Mouse (Mus musculus) limb, embryonic 15.5 days (tissue): ENCODE data around the gene Rfesd. TPM values are rescaled to one million over a fixed set of nuclear protein-coding genes. Genes with fewer than 3 reads are reported as not detected.

Experiments
- ATAC-seq: fragments of 200-750 bp; cut with Nextera tagmentation; 2 replicates; pipeline ENCODE4 v1.8.0; 2017; ENCODE audit warnings: low read depth, moderate TSS enrichment; ENCODE audit not compliant: insufficient number of reproducible peaks, low FRiP score, low TSS enrichment
- H3K27ac ChIP-seq: fragments of 300-500 bp; sonication (generic); 2 replicates; pipeline ENCODE4 v1.5.1; 2015; ENCODE audit warnings: moderate library complexity, mild to moderate bottlenecking, inconsistent platforms
- H3K27me3 ChIP-seq: fragments of 300-500 bp; sonication (generic); 2 replicates; pipeline ENCODE4 v1.6.1; 2015; ENCODE audit warnings: inconsistent platforms
- H3K36me3 ChIP-seq: fragments of 300-500 bp; sonication (generic); 2 replicates; pipeline ENCODE4 v1.6.1; 2015; ENCODE audit warnings: inconsistent platforms
- H3K4me1 ChIP-seq: fragments of 300-500 bp; sonication (generic); 2 replicates; pipeline ENCODE4 v1.6.1; 2015; ENCODE audit warnings: inconsistent platforms
- H3K4me2 ChIP-seq: fragments of 300-500 bp; sonication (generic); 2 replicates; pipeline ENCODE4 v1.6.1; 2015; ENCODE audit warnings: mild to moderate bottlenecking, inconsistent platforms
- H3K4me3 ChIP-seq: fragments of 300-500 bp; sonication (generic); 2 replicates; pipeline ENCODE4 v1.5.1; 2015; ENCODE audit warnings: mild to moderate bottlenecking, inconsistent platforms
- H3K9ac ChIP-seq: fragments of 300-500 bp; sonication (generic); 2 replicates; pipeline ENCODE4 v1.6.1; 2015; ENCODE audit warnings: inconsistent platforms
- H3K9me3 ChIP-seq: fragments of 300-500 bp; sonication (generic); 2 replicates; pipeline ENCODE4 v1.6.1; 2016; ENCODE audit warnings: inconsistent platforms
- WGBS: fragments of 180-500 bp; shearing (Covaris S2); methylation state at CpG from one replicate; pipeline ENCODE4 v1.1.7; 2015; 5-methylcytosine and 5-hydroxymethylcytosine counted together
- polyA plus RNA-seq: library from polyadenylated mRNA; unstranded; fragments of >200 nt; fragmentation: Nextera tagmentation; extraction: Ambion mirVana; gene quantifications from 2 replicates; pipeline ENCODE4 v1.2.1, GENCODE M21; 2015

The Rfesd gene
- polyA plus RNA-seq, 1 experiment from 2014 or later: 20.3 TPM

GRCm38 (mm10) chr13:76042455-76042854, 23.9 kb upstream of the Rfesd start:
- no peak for ATAC-seq
- Histone ChIP-seq H3K9me3 (no peaks in the 10 kb centered on the region), H3K4me1 (no peaks in the 10 kb centered on the region), H3K27me3 (no peaks in the 10 kb centered on the region), H3K4me2 (no peak overlapping the region), H3K9ac (no peak overlapping the region), H3K36me3 (no peaks in the 10 kb centered on the region), H3K27ac (no peak overlapping the region), H3K4me3 (no peak overlapping the region)
- 65% methylated on average over 1 of the region's 1 CpGs for WGBS

- WGBS: 56% methylated on average over 3 of the region's 3 CpGs
- Histone ChIP-seq H3K4me2 (no peak overlapping the region), H3K27me3 (no peaks in the 10 kb centered on the region), H3K9ac (no peak overlapping the region), H3K27ac (no peak overlapping the region), H3K4me1 (no peaks in the 10 kb centered on the region), H3K36me3 (no peaks in the 10 kb centered on the region), H3K4me3 (no peak overlapping the region), H3K9me3 (no peaks in the 10 kb centered on the region)
- ATAC-seq: no peak
These were observed 6.1 kb upstream of the Rfesd start for GRCm38 (mm10) chr13:76024588-76024987.

- Histone ChIP-seq H3K36me3 (no peaks in the 10 kb centered on the region), H3K4me1 (peaks cover 5% of the 10 kb centered on the region), H3K27me3 (no peaks in the 10 kb centered on the region), H3K9me3 (no peaks in the 10 kb centered on the region), H3K9ac (no peak overlapping the region), H3K4me3 (no peak overlapping the region), H3K27ac (no peak overlapping the region), H3K4me2 (no peak overlapping the region)
- 89% methylated on average over 2 of the region's 2 CpGs for WGBS
- no peak for ATAC-seq
These were observed 3.3 kb upstream of the Rfesd start for GRCm38 (mm10) chr13:76021782-76022181.

- Histone ChIP-seq H3K9ac (no peak overlapping the region), H3K36me3 (no peaks in the 10 kb centered on the region), H3K27ac (peak overlapping the region; percentile 94), H3K4me3 (peak overlapping the region; percentile 56), H3K4me1 (peaks cover 5% of the 10 kb centered on the region), H3K9me3 (no peaks in the 10 kb centered on the region), H3K27me3 (no peaks in the 10 kb centered on the region), H3K4me2 (peak overlapping the region; percentile 59)
- 42% methylated on average over 5 of the region's 5 CpGs for WGBS
- no peak; the same call in 1 of the 2 replicates for ATAC-seq
These were observed 403 bp upstream of the Rfesd start for GRCm38 (mm10) chr13:76018844-76019400.

- no peak for ATAC-seq
- Histone ChIP-seq H3K9ac (peak overlapping the region; percentile 84), H3K4me2 (peak overlapping the region; percentile 59), H3K27me3 (no peaks in the 10 kb centered on the region), H3K9me3 (no peaks in the 10 kb centered on the region), H3K4me3 (peak overlapping the region; percentile 56), H3K27ac (peak overlapping the region; percentile 94), H3K4me1 (peaks cover 5% of the 10 kb centered on the region), H3K36me3 (no peaks in the 10 kb centered on the region)
- WGBS: 72% methylated on average over 4 of the region's 4 CpGs
These were observed 1.1 kb downstream of the Rfesd start for GRCm38 (mm10) chr13:76017465-76017864.

GRCm38 (mm10) chr13:76014511-76014910, 4.0 kb downstream of the Rfesd start:
- no peaks in the 10 kb centered on the region for H3K27me3 ChIP-seq
- no peak overlapping the region for H3K4me3 ChIP-seq
- no peak for ATAC-seq
- peaks cover 5% of the 10 kb centered on the region for H3K4me1 ChIP-seq
- H3K9ac ChIP-seq: no peak overlapping the region
- H3K36me3 ChIP-seq: no peaks in the 10 kb centered on the region
- WGBS: 77% methylated on average over 2 of the region's 2 CpGs
- H3K4me2 ChIP-seq: no peak overlapping the region
- no peaks in the 10 kb centered on the region for H3K9me3 ChIP-seq
- no peak overlapping the region for H3K27ac ChIP-seq

GRCm38 (mm10) chr13:76003272-76003671, 15.2 kb downstream of the Rfesd start:
- no peak for ATAC-seq
- H3K4me2 ChIP-seq: no peak overlapping the region
- H3K36me3 ChIP-seq: 0 out of 2 replicates have a peak, but pooled peaks cover 10% of the 10 kb centered on the region
- H3K27me3 ChIP-seq: no peaks in the 10 kb centered on the region
- no peaks in the 10 kb centered on the region for H3K4me1 ChIP-seq
- H3K27ac ChIP-seq: no peak overlapping the region
- no peaks in the 10 kb centered on the region for H3K9me3 ChIP-seq
- no peak overlapping the region for H3K4me3 ChIP-seq
- no peak overlapping the region for H3K9ac ChIP-seq
- 76% methylated on average over 3 of the region's 3 CpGs for WGBS

- Histone ChIP-seq H3K9me3 (no peaks in the 10 kb centered on the region), H3K36me3 (no peaks in the 10 kb centered on the region), H3K4me3 (no peak overlapping the region), H3K4me1 (peaks cover 6% of the 10 kb centered on the region; the same call in 1 of the 2 replicates), H3K27ac (no peak overlapping the region), H3K27me3 (no peaks in the 10 kb centered on the region), H3K9ac (no peak overlapping the region), H3K4me2 (no peak overlapping the region)
- peak; percentile 82; the same call in 1 of the 2 replicates for ATAC-seq
- 15% methylated on average over 9 of the region's 9 CpGs for WGBS
These were observed 26.1 kb downstream of the Rfesd start for GRCm38 (mm10) chr13:75992169-75993028.

- Histone ChIP-seq H3K9me3 (no peaks in the 10 kb centered on the region), H3K27me3 (no peaks in the 10 kb centered on the region), H3K9ac (no peak overlapping the region), H3K4me3 (no peak overlapping the region), H3K36me3 (no peaks in the 10 kb centered on the region), H3K4me1 (peaks cover 6% of the 10 kb centered on the region; the same call in 1 of the 2 replicates), H3K4me2 (no peak overlapping the region), H3K27ac (no peak overlapping the region)
- WGBS: 90% methylated on average over 1 of the region's 1 CpGs
- no peak for ATAC-seq
These were observed 30.4 kb downstream of the Rfesd start for GRCm38 (mm10) chr13:75988096-75988495.

GRCm38 (mm10) chr13:75981901-75982300, 36.6 kb downstream of the Rfesd start:
- Histone ChIP-seq H3K9me3 (no peaks in the 10 kb centered on the region), H3K4me1 (no peaks in the 10 kb centered on the region), H3K27me3 (no peaks in the 10 kb centered on the region), H3K9ac (no peak overlapping the region), H3K4me2 (no peak overlapping the region), H3K27ac (no peak overlapping the region), H3K4me3 (no peak overlapping the region), H3K36me3 (no peaks in the 10 kb centered on the region)
- no peak for ATAC-seq

- WGBS: 90% methylated on average over 2 of the region's 2 CpGs
These were observed 41.9 kb downstream of the Rfesd start for GRCm38 (mm10) chr13:75976649-75977048.

GRCm38 (mm10) chr13:75976218-75976617, 42.3 kb downstream of the Rfesd start:
- WGBS: 93% methylated on average over 2 of the region's 2 CpGs
- no peak overlapping the region for H3K27ac ChIP-seq
- ATAC-seq: no peak

More at GRCm38 (mm10) chr13:75976649-75977048, 41.9 kb downstream of the Rfesd start:
- Histone ChIP-seq H3K9me3 (no peaks in the 10 kb centered on the region), H3K27me3 (no peaks in the 10 kb centered on the region), H3K27ac (no peak overlapping the region), H3K4me1 (no peaks in the 10 kb centered on the region), H3K4me3 (no peak overlapping the region), H3K4me2 (no peak overlapping the region), H3K9ac (no peak overlapping the region), H3K36me3 (no peaks in the 10 kb centered on the region)
- no peak for ATAC-seq

More at GRCm38 (mm10) chr13:75976218-75976617, 42.3 kb downstream of the Rfesd start:
- Histone ChIP-seq H3K27me3 (no peaks in the 10 kb centered on the region), H3K4me2 (no peak overlapping the region), H3K4me3 (no peak overlapping the region), H3K9ac (no peak overlapping the region), H3K4me1 (no peaks in the 10 kb centered on the region), H3K9me3 (no peaks in the 10 kb centered on the region), H3K36me3 (no peaks in the 10 kb centered on the region)
